Mouse (Mus musculus) megakaryocyte, embryonic 14.5 days (primary cell): ENCODE results near the gene Tbl1xr1. TPM values are rescaled to one million over a fixed set of nuclear protein-coding genes. Genes with fewer than 3 reads are reported as not detected.

Experiments
- H3K27me3 ChIP-seq: replicated peaks from 2 replicates; pipeline ENCODE3; 2012; ENCODE audit warnings: inconsistent platforms
- H3K36me3 ChIP-seq: replicated peaks from 2 replicates; pipeline ENCODE3; 2012; ENCODE audit warnings: low read length, inconsistent platforms, mixed read lengths
- H3K4me1 ChIP-seq: 2 replicates; pipeline ENCODE4 v1.6.1; 2012; ENCODE audit warnings: inconsistent platforms
- H3K4me3 ChIP-seq: replicated peaks from 2 replicates; pipeline ENCODE3; 2012; ENCODE audit warnings: moderate library complexity, mild to moderate bottlenecking, inconsistent platforms
- H3K9me3 ChIP-seq: 2 replicates; pipeline ENCODE4 v1.6.1; 2012; ENCODE audit warnings: inconsistent platforms
- FLI1 ChIP-seq: IDR thresholded peaks from 2 replicates; pipeline ENCODE4 v1.6.1; 2012; ENCODE audit warnings: low read length, inconsistent platforms, mixed read lengths
- GATA1 ChIP-seq: IDR thresholded peaks from 3 replicates; pipeline ENCODE4 v1.6.1; 2012; ENCODE audit warnings: mixed read lengths, low read length, inconsistent platforms, borderline replicate concordance
- polyA plus RNA-seq: library from polyadenylated mRNA; stranded (reverse); fragments of >175 nt; gene quantifications from 2 replicates; pipeline ENCODE4 v1.2.3, GENCODE M21; 2012; ENCODE audit warnings: low replicate concordance; ENCODE audit not compliant: insufficient read depth

Tbl1xr1 gene
- polyA plus RNA-seq, 1 experiment, result 6.1 TPM

DNA sequence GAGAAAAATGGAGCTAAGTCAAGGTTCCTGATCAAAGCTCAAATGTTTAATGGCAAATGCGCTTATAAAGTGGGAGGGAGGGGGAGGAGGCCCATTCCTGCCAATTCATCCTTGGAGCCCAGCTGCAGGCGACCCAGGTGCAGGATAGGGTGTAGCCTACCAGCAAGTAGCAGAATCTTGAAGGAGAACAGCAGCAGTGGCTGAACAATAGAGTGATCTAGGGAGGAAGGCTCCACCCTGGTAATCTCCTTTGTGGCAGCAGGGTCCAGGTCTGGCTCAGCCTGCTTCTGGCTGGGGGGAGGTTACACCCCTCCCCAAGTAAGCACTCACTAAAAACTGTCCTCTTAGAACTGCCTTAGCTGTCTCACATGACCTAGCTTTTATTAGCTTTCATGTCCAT lies 79.9 kb downstream of the Tbl1xr1 start:
- peaks cover 49% of the 10 kb centered on the region for H3K36me3 ChIP-seq
- H3K9me3 ChIP-seq, result 0 out of 2 replicates have a peak, but pooled peaks cover 3% of the 10 kb centered on the region
- peaks cover 49% of the 10 kb centered on the region for H3K4me1 ChIP-seq
- H3K4me3 ChIP-seq, result no peak overlapping the region
- TF ChIP-seq FLI1 (no peak), GATA1 (no peak)
- no peaks in the 10 kb centered on the region for H3K27me3 ChIP-seq

GRCm38 (mm10) chr3:22162948-22163347 lies 86.5 kb downstream of the Tbl1xr1 start:
- H3K27me3 ChIP-seq, result no peaks in the 10 kb centered on the region
- TF ChIP-seq FLI1 (no peak), GATA1 (no peak)
- no peak overlapping the region for H3K4me3 ChIP-seq
- H3K4me1 ChIP-seq, result peaks cover 34% of the 10 kb centered on the region
- H3K9me3 ChIP-seq, result peaks cover 8% of the 10 kb centered on the region; the same call in 1 of the 2 replicates
- H3K36me3 ChIP-seq, result peaks cover 64% of the 10 kb centered on the region

- H3K4me3 ChIP-seq, result no peak overlapping the region
- peaks cover 2% of the 10 kb centered on the region; the same call in 1 of the 2 replicates for H3K9me3 ChIP-seq
- peaks cover 54% of the 10 kb centered on the region for H3K4me1 ChIP-seq
- H3K36me3 ChIP-seq, result peaks cover 57% of the 10 kb centered on the region
- no peaks in the 10 kb centered on the region for H3K27me3 ChIP-seq
- TF ChIP-seq GATA1 (no peak), FLI1 (no peak)
Observed at GRCm38 (mm10) chr3:22167856-22168255, 91.4 kb downstream of the Tbl1xr1 start.

GRCm38 (mm10) chr3:22168432-22168831 lies 92.0 kb downstream of the Tbl1xr1 start:
- Histone ChIP-seq H3K4me3 (no peak overlapping the region), H3K36me3 (peaks cover 51% of the 10 kb centered on the region), H3K9me3 (no peaks in the 10 kb centered on the region), H3K4me1 (peaks cover 57% of the 10 kb centered on the region), H3K27me3 (no peaks in the 10 kb centered on the region)
- no peak for TF ChIP-seq FLI1
- TF ChIP-seq GATA1, result no peak

- peaks cover 63% of the 10 kb centered on the region for H3K4me1 ChIP-seq
- no peaks in the 10 kb centered on the region for H3K9me3 ChIP-seq
- no peaks in the 10 kb centered on the region for H3K27me3 ChIP-seq
- H3K4me3 ChIP-seq, result no peak overlapping the region
- TF ChIP-seq FLI1 (no peak), GATA1 (no peak)
- H3K36me3 ChIP-seq, result peaks cover 27% of the 10 kb centered on the region
Observed at GRCm38 (mm10) chr3:22171526-22171925, 95.1 kb downstream of the Tbl1xr1 start.

- Histone ChIP-seq H3K4me1 (peaks cover 55% of the 10 kb centered on the region), H3K36me3 (peaks cover 20% of the 10 kb centered on the region), H3K27me3 (no peaks in the 10 kb centered on the region), H3K4me3 (no peak overlapping the region), H3K9me3 (no peaks in the 10 kb centered on the region)
- no peak for TF ChIP-seq GATA1
- no peak for TF ChIP-seq FLI1
Observed at GRCm38 (mm10) chr3:22172410-22172809, 96.0 kb downstream of the Tbl1xr1 start.

GRCm38 (mm10) chr3:22173171-22173570 lies 96.7 kb downstream of the Tbl1xr1 start:
- Histone ChIP-seq H3K36me3 (peaks cover 20% of the 10 kb centered on the region), H3K9me3 (no peaks in the 10 kb centered on the region), H3K27me3 (no peaks in the 10 kb centered on the region), H3K4me1 (peaks cover 56% of the 10 kb centered on the region), H3K4me3 (no peak overlapping the region)
- no peak for TF ChIP-seq FLI1
- no peak for TF ChIP-seq GATA1

DNA sequence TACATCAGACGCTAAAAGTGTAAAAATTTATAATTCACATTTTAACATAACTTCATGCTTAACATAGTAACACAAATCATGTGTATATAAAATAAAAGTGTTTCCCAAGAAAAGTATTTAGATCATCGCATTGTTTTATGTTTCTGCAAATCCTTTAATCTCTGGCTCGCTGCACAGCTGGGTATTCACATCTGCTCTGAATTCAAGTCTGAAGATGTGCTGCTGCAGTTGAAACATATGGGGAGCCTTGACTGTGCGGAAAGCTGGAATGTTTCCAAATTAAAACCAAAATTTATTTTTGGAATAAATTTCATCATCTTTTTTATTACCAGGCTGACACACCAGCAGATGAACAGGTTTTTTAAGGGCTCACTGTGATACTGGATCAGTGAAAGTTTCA lies 97.8 kb downstream of the Tbl1xr1 start:
- no peaks in the 10 kb centered on the region for H3K27me3 ChIP-seq
- H3K4me1 ChIP-seq, result peaks cover 51% of the 10 kb centered on the region
- TF ChIP-seq FLI1 (no peak), GATA1 (no peak)
- H3K4me3 ChIP-seq, result no peak overlapping the region
- no peaks in the 10 kb centered on the region for H3K9me3 ChIP-seq
- peaks cover 16% of the 10 kb centered on the region for H3K36me3 ChIP-seq

DNA sequence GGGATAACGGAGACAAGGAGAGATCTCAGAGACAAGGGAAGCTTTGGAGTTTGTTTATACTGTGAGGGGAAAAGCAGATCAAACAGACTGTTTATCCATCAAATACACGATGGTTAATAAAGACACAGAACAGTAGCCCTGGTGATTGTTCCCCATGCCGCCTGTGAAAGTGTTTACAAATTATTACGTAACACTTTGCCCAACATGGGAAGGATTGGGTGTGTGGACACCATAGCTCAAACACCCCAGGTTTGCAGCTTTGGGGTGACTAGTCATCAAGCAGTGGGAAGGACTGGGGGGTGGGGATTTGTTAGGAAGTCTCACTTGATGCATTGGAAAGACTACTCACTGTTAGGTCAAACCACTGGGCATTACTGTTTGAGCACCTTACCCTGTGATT lies 103.6 kb downstream of the Tbl1xr1 start:
- Histone ChIP-seq H3K27me3 (no peaks in the 10 kb centered on the region), H3K9me3 (no peaks in the 10 kb centered on the region), H3K4me3 (no peak overlapping the region), H3K4me1 (peaks cover 22% of the 10 kb centered on the region), H3K36me3 (peaks cover 33% of the 10 kb centered on the region)
- TF ChIP-seq GATA1 (no peak), FLI1 (no peak)

- no peak for TF ChIP-seq FLI1
- H3K36me3 ChIP-seq, result peaks cover 40% of the 10 kb centered on the region
- H3K4me3 ChIP-seq, result no peak overlapping the region
- peaks cover 30% of the 10 kb centered on the region for H3K4me1 ChIP-seq
- H3K9me3 ChIP-seq, result no peaks in the 10 kb centered on the region
- H3K27me3 ChIP-seq, result no peaks in the 10 kb centered on the region
Observed at GRCm38 (mm10) chr3:22181026-22181425, 104.6 kb downstream of the Tbl1xr1 start.

DNA sequence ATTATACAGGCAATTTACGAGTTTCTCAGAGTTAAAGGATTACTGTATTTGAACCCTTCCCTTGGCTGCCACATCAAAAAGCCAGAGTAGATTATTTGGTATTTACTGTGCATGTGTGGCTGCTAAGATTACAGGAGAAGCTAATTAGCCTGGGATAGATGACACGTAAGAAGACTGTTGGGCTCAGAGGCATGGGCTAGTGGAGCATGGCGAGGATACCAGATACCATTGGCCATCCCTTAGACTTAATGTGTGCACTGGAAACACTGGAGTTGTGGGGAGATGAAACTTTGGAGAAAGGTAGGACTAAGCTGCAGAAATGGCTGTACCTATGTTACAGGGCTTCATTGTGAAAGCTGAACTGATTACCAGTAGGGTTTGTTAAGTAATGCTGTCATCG lies 108.8 kb downstream of the Tbl1xr1 start:
- Histone ChIP-seq H3K36me3 (peaks cover 63% of the 10 kb centered on the region), H3K4me3 (no peak overlapping the region), H3K9me3 (no peaks in the 10 kb centered on the region), H3K4me1 (peaks cover 36% of the 10 kb centered on the region), H3K27me3 (no peaks in the 10 kb centered on the region)
- TF ChIP-seq FLI1 (no peak), GATA1 (no peak)

- Histone ChIP-seq H3K4me1 (peaks cover 36% of the 10 kb centered on the region), H3K9me3 (no peaks in the 10 kb centered on the region), H3K27me3 (no peaks in the 10 kb centered on the region), H3K4me3 (no peak overlapping the region), H3K36me3 (peaks cover 89% of the 10 kb centered on the region)
- TF ChIP-seq FLI1 (no peak), GATA1 (no peak)
Observed at GRCm38 (mm10) chr3:22190498-22190897, 114.0 kb downstream of the Tbl1xr1 start.
